Comparison of ENCODE assay signal across 9 mouse cellular contexts in the genomic region with DNA sequence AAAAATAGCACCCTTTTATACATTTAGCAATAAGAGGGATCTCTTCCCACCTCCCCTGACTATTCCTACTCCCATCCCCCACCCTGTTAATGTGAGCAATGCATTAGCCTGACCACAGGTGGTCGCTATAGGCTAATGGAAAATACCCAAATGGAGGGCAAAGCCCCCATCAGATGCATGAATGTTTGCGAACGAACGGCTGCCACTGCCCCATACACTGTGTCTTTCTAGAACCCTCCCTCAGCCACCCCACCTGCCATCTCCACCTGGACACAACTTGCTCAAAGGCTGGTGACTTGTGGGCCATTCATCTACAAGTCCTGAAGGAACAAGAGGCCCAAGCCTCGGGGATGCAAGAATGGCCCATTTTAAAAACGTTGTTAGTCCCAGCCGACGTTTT. TPM values are rescaled to one million over a fixed set of nuclear protein-coding genes. Genes with fewer than 3 reads are reported as not detected.
DNase-seq lines count a peak whose midpoint lies in the region; ATAC-seq and TF ChIP-seq lines count a peak whose summit lies in the region.
"Had no signal": no experiment of that assay in that cellular context is flagged by ENCODE, and none has a peak within 500 bp of the region (broad histone marks: within the 10 kb centered on the region; RNA-seq: fewer than 3 reads in every experiment).

No protein-coding gene starts in this region.

- H3K9me3 ChIP-seq in ES-E14 (ENCODE audit: control insufficient read depth, insufficient read depth, low read depth, low read length), result no peaks in the 10 kb centered on the region
- H3K9me3 ChIP-seq in embryonic facial prominence, embryonic 14.5 days (ENCODE audit: control insufficient read depth, low read length), result no peaks in the 10 kb centered on the region
- H3K9me3 ChIP-seq in midbrain, embryonic 11.5 days (ENCODE audit: control insufficient read depth, low read length), result no peaks in the 10 kb centered on the region

- H3K4me2 ChIP-seq in embryonic facial prominence, embryonic 14.5 days (ENCODE audit: low read depth, low read length), result no peak overlapping the region
- H3K4me2 ChIP-seq in midbrain, embryonic 11.5 days, result no peak overlapping the region

- no peak overlapping the region for H3K27ac ChIP-seq in kidney, adult 2 months (ENCODE audit: insufficient read depth, low read depth, low read length)
- H3K27ac ChIP-seq in ES-E14 (ENCODE audit: insufficient read depth, low read depth, low read length, poor library complexity, severe bottlenecking), result no peak overlapping the region
- no peak overlapping the region for H3K27ac ChIP-seq in embryonic facial prominence, embryonic 14.5 days (replicated peaks; ENCODE audit: low read depth, low read length)
- H3K27ac ChIP-seq in midbrain, embryonic 11.5 days (ENCODE audit: low read depth, low read length), result no peak overlapping the region

- no peak for ATAC-seq in embryonic facial prominence, embryonic 14.5 days (ENCODE audit: low read depth)
- no peak; the same call in 1 of the 2 replicates for ATAC-seq in midbrain, embryonic 11.5 days (ENCODE audit: low FRiP score)

- TF ChIP-seq CTCF in kidney, adult 2 months (conservative IDR thresholded peaks at IDR 0.05; ENCODE audit: insufficient read depth, insufficient read length, low read depth, low read length), result peak; percentile 51

- H3K4me3 ChIP-seq in kidney, adult 2 months (ENCODE audit: insufficient read depth, low read depth, low read length), result no peak overlapping the region
- no peak overlapping the region for H3K4me3 ChIP-seq in ES-E14 (ENCODE audit: insufficient read depth in 1 of 2, low read depth in 1 of 2, low read length in 2 of 2, poor library complexity in 1 of 2, severe bottlenecking in 1 of 2)
- no peak overlapping the region for H3K4me3 ChIP-seq in embryonic facial prominence, embryonic 14.5 days (ENCODE audit: low read depth, low read length)
- no peak overlapping the region for H3K4me3 ChIP-seq in midbrain, embryonic 11.5 days (ENCODE audit: low read depth, low read length)

- no peak for DNase-seq in kidney, adult 2 months
- DNase-seq in kidney, postnatal 25 days, result no peak
- DNase-seq in ES-E14 (ENCODE audit: low read depth, low spot score), result no peak
- DNase-seq in embryonic facial prominence, embryonic 14.5 days (ENCODE audit: low spot score), result peak; percentile 41
- DNase-seq in midbrain, embryonic 11.5 days (ENCODE audit: low spot score, missing footprints), result peak; percentile 87
- no peak for DNase-seq in adrenal gland, postnatal 10 days
- DNase-seq in frontal cortex, postnatal 25 days (ENCODE audit: low spot score in 2 of 2), result no peak
- no peak for DNase-seq in T-cell, adult 2 months (ENCODE audit: low spot score)

- no peaks in the 10 kb centered on the region for H3K4me1 ChIP-seq in kidney, adult 2 months (ENCODE audit: control insufficient read depth, insufficient read depth, low read length)
- peaks cover 0 to 10% of the 10 kb centered on the region in 2 experiments; a peak in 2 of 4 replicates for H3K4me1 ChIP-seq in ES-E14 (ENCODE audit: control insufficient read depth in 2 of 2, insufficient read depth in 2 of 2, low read length in 2 of 2, poor library complexity in 1 of 2)
- 0 out of 2 replicates have a peak, but pooled peaks cover 3% of the 10 kb centered on the region for H3K4me1 ChIP-seq in embryonic facial prominence, embryonic 14.5 days (ENCODE audit: control insufficient read depth, insufficient read depth, low read length)
- H3K4me1 ChIP-seq in midbrain, embryonic 11.5 days (ENCODE audit: control insufficient read depth, insufficient read depth, low read length), result peaks cover 22% of the 10 kb centered on the region

- in situ Hi-C loops in ES-E14 (cut with MboI; ENCODE audit: low sequenced_read_pairs in 2 of 2, unreplicated experiment in 2 of 2), result loop anchor here in 1 of 2 experiments (25.0 kb wide), 1 partner anchor 768 kb away; no protein-coding TSS in a partner anchor

- H3K36me3 ChIP-seq in kidney, adult 2 months (ENCODE audit: control insufficient read depth, insufficient read depth, low read length), result no peaks in the 10 kb centered on the region
- peaks cover 2% of the 10 kb centered on the region; the same call in 1 of the 2 replicates for H3K36me3 ChIP-seq in ES-E14 (ENCODE audit: control insufficient read depth, insufficient read depth, low read length, poor library complexity, severe bottlenecking)
- H3K36me3 ChIP-seq in embryonic facial prominence, embryonic 14.5 days (ENCODE audit: control insufficient read depth, insufficient read depth, low read length), result peaks cover 5% of the 10 kb centered on the region; the same call in 1 of the 2 replicates
- peaks cover 13% of the 10 kb centered on the region for H3K36me3 ChIP-seq in midbrain, embryonic 11.5 days (ENCODE audit: control insufficient read depth, insufficient read depth, low read length)

- WGBS in kidney, adult 2 months, result 52% methylated on average over 8 of the region's 8 CpGs
- 42% methylated on average over 8 of the region's 8 CpGs for WGBS in embryonic facial prominence, embryonic 14.5 days
- 54% methylated on average over 8 of the region's 8 CpGs for WGBS in midbrain, embryonic 11.5 days

- H3K9ac ChIP-seq in ES-E14 (ENCODE audit: insufficient read depth, low read depth, low read length, poor library complexity, severe bottlenecking), result no peak overlapping the region
- no peak overlapping the region for H3K9ac ChIP-seq in embryonic facial prominence, embryonic 14.5 days (ENCODE audit: low read depth, low read length)
- H3K9ac ChIP-seq in midbrain, embryonic 11.5 days (ENCODE audit: low read length), result no peak overlapping the region

- no peak for TF ChIP-seq POLR2A in kidney, adult 2 months (IDR thresholded peaks at IDR 0.05; ENCODE audit: low read depth, low read length)

- H3K27me3 ChIP-seq in kidney, adult 2 months (replicated peaks; ENCODE audit: control insufficient read depth, insufficient read depth, low read length), result no peaks in the 10 kb centered on the region
- H3K27me3 ChIP-seq in embryonic facial prominence, embryonic 14.5 days (replicated peaks; ENCODE audit: control insufficient read depth, insufficient read depth, low read length), result no peaks in the 10 kb centered on the region
- no peaks in the 10 kb centered on the region for H3K27me3 ChIP-seq in midbrain, embryonic 11.5 days (ENCODE audit: control insufficient read depth, insufficient read depth, low read length)

TF ChIP-seq in ES-E14, 5 proteins besides CTCF, POLR2A, EP300 and RAD21:
- TF ChIP-seq HCFC1 (IDR thresholded peaks at IDR 0.05; ENCODE audit: borderline replicate concordance, insufficient read depth, low read length) (no peak), ZNF384 (IDR thresholded peaks at IDR 0.05; ENCODE audit: low read depth, low read length) (no peak), MAFK (IDR thresholded peaks at IDR 0.05; ENCODE audit: insufficient read depth, low read depth, low read length) (no peak), CHD2 (IDR thresholded peaks at IDR 0.05; ENCODE audit: low read depth, low read length) (peak; percentile 64; the same call in 1 of the 2 replicates), ZC3H11A (IDR thresholded peaks at IDR 0.05; ENCODE audit: borderline replicate concordance, low read depth, low read length) (peak; percentile 69)

RNA-seq across cellular contexts. Expression of a gene that starts 4.7 kb away (rescaled TPM):
- polyA plus RNA-seq in kidney, adult 2 months (2012; rRNA removed), result 0.08 TPM in 1 of 2 replicates, not detected in the other
- 2.0 and 2.1 TPM in 2 replicates for total RNA-seq in ES-E14 (2012; rRNA removed)
- 0.20 TPM in 1 of 2 replicates, not detected in the other for polyA plus RNA-seq in embryonic facial prominence, embryonic 14.5 days (2014; fragmentation: Nextera tagmentation; extraction: Ambion mirVana)
- 0.11 TPM in 1 of 2 replicates, not detected in the other for polyA plus RNA-seq in midbrain, embryonic 11.5 days (2014; fragmentation: Nextera tagmentation; extraction: Ambion mirVana)
- under 1 TPM in 1 of 2 experiments, not detected in 1; 0.48 TPM for total RNA-seq in adrenal gland, postnatal 10 days (2021)
- total RNA-seq: neutrophil, adult 5-6 weeks had no signal

RNA-seq across cellular contexts. Expression of a gene that starts 19.4 kb away (rescaled TPM):
- 0.47 and 0.90 TPM in 2 replicates for polyA plus RNA-seq in kidney, adult 2 months (2012; rRNA removed)
- 5.9 and 8.2 TPM in 2 replicates for total RNA-seq in ES-E14 (2012; rRNA removed)
- polyA plus RNA-seq in embryonic facial prominence, embryonic 14.5 days (2014; fragmentation: Nextera tagmentation; extraction: Ambion mirVana), result 13.7 and 16.7 TPM in 2 replicates
- polyA plus RNA-seq in midbrain, embryonic 11.5 days (2014; fragmentation: Nextera tagmentation; extraction: Ambion mirVana), result 163 and 169 TPM in 2 replicates
- 1 to 10 TPM; 3.5 to 6.0 TPM for total RNA-seq in adrenal gland, postnatal 10 days (2021)
- total RNA-seq: neutrophil, adult 5-6 weeks had no signal

RNA-seq across cellular contexts. Expression of a gene that starts 41.9 kb away (rescaled TPM):
- polyA plus RNA-seq in kidney, adult 2 months (2012; rRNA removed), result 0.20 TPM in 1 of 2 replicates, not detected in the other
- 1.0 and 1.2 TPM in 2 replicates for total RNA-seq in ES-E14 (2012; rRNA removed)
- polyA plus RNA-seq in embryonic facial prominence, embryonic 14.5 days (2014; fragmentation: Nextera tagmentation; extraction: Ambion mirVana), result 0.25 TPM in 1 of 2 replicates, not detected in the other
- polyA plus RNA-seq in midbrain, embryonic 11.5 days (2014; fragmentation: Nextera tagmentation; extraction: Ambion mirVana), result 1.0 and 1.4 TPM in 2 replicates
- under 1 TPM; 0.27 to 1.00 TPM for total RNA-seq in adrenal gland, postnatal 10 days (2021)
- total RNA-seq: neutrophil, adult 5-6 weeks had no signal

RNA-seq across cellular contexts. Expression of a gene that starts 44.7 kb away (rescaled TPM):
- 200 and 242 TPM in 2 replicates for polyA plus RNA-seq in kidney, adult 2 months (2012; rRNA removed)
- 17.6 and 35.3 TPM in 2 replicates for total RNA-seq in ES-E14 (2012; rRNA removed)
- 55.7 and 65.8 TPM in 2 replicates for polyA plus RNA-seq in embryonic facial prominence, embryonic 14.5 days (2014; fragmentation: Nextera tagmentation; extraction: Ambion mirVana)
- polyA plus RNA-seq in midbrain, embryonic 11.5 days (2014; fragmentation: Nextera tagmentation; extraction: Ambion mirVana), result 20.6 and 21.6 TPM in 2 replicates
- total RNA-seq in adrenal gland, postnatal 10 days (2021), result 10 to 100 TPM; 57.0 to 62.5 TPM

RNA-seq across cellular contexts. Expression of a gene that starts 44.7 kb away (rescaled TPM):
- polyA plus RNA-seq in kidney, adult 2 months (2012; rRNA removed), result 0.45 and 0.52 TPM in 2 replicates
- 0.85 and 0.95 TPM in 2 replicates for total RNA-seq in ES-E14 (2012; rRNA removed)
- 12.9 and 15.3 TPM in 2 replicates for polyA plus RNA-seq in embryonic facial prominence, embryonic 14.5 days (2014; fragmentation: Nextera tagmentation; extraction: Ambion mirVana)
- polyA plus RNA-seq in midbrain, embryonic 11.5 days (2014; fragmentation: Nextera tagmentation; extraction: Ambion mirVana), result 3.4 and 4.3 TPM in 2 replicates
- total RNA-seq in adrenal gland, postnatal 10 days (2021), result 1 to 10 TPM; 3.5 to 3.7 TPM

Comparison
In these comparisons a context has a peak if more than half of its experiments do, and no peak if none do; other contexts are left out.
1. DNase-seq: peak in embryonic facial prominence, embryonic 14.5 days (single experiment) and midbrain, embryonic 11.5 days (single experiment); none in kidney, adult 2 months (single experiment), kidney, postnatal 25 days (0 of 2), ES-E14 (single experiment), adrenal gland, postnatal 10 days (single experiment), frontal cortex, postnatal 25 days (0 of 2) and T-cell, adult 2 months (single experiment).